Mouse (Mus musculus): ENCODE data around the gene Zfp667. TPM values are rescaled to one million over a fixed set of nuclear protein-coding genes. Genes with fewer than 3 reads are reported as not detected.
"Not testable (repeated sequence)": the region's sequence is repeated elsewhere in the genome, so short reads cannot be mapped to it uniquely, and the experiment has no call there.

Zfp667 gene
- polyA plus RNA-seq, 1 experiment, result 4.6 TPM

GRCm38 (mm10) chr7:6283451-6284075 lies 2.8 kb upstream of the Zfp667 start:
- Histone ChIP-seq H3K4me1 (ENCODE audit: control insufficient read depth, insufficient read depth, insufficient read length, low read length) (no peaks in the 10 kb centered on the region), H3K4me3 (ENCODE audit: insufficient read depth, low read depth, low read length) (peak overlapping the region; percentile 70), H3K27ac (replicated peaks; ENCODE audit: low read depth, low read length) (peak overlapping the region; percentile 93)

GRCm38 (mm10) chr7:6284442-6285012 lies 1.9 kb upstream of the Zfp667 start:
- H3K27ac ChIP-seq (replicated peaks; ENCODE audit: low read depth, low read length), result no peak overlapping the region
- H3K4me3 ChIP-seq (ENCODE audit: insufficient read depth, low read depth, low read length), result no peak overlapping the region
- no peaks in the 10 kb centered on the region for H3K4me1 ChIP-seq (ENCODE audit: control insufficient read depth, insufficient read depth, insufficient read length, low read length)

GRCm38 (mm10) chr7:6285366-6285765 lies 1.0 kb upstream of the Zfp667 start:
- H3K4me3 ChIP-seq (ENCODE audit: insufficient read depth, low read depth, low read length), result no peak overlapping the region
- H3K27ac ChIP-seq (replicated peaks; ENCODE audit: low read depth, low read length), result no peak overlapping the region; the same call in 1 of the 2 replicates
- H3K4me1 ChIP-seq (ENCODE audit: control insufficient read depth, insufficient read depth, insufficient read length, low read length), result no peaks in the 10 kb centered on the region

- Histone ChIP-seq H3K27ac (replicated peaks; ENCODE audit: low read depth, low read length) (no peak overlapping the region), H3K4me3 (ENCODE audit: insufficient read depth, low read depth, low read length) (peak overlapping the region; percentile 64), H3K4me1 (ENCODE audit: control insufficient read depth, insufficient read depth, insufficient read length, low read length) (no peaks in the 10 kb centered on the region)
Measured at GRCm38 (mm10) chr7:6286921-6287531, 647 bp downstream of the Zfp667 start.

- H3K4me1 ChIP-seq (ENCODE audit: control insufficient read depth, insufficient read depth, insufficient read length, low read length); H3K27ac ChIP-seq (replicated peaks; ENCODE audit: low read depth, low read length); H3K4me3 ChIP-seq (ENCODE audit: insufficient read depth, low read depth, low read length): not testable (repeated sequence)
Measured at GRCm38 (mm10) chr7:6291121-6291520, 4.7 kb downstream of the Zfp667 start.

GRCm38 (mm10) chr7:6300796-6301195 lies 14.4 kb downstream of the Zfp667 start:
- not testable (repeated sequence) for H3K4me1 ChIP-seq (ENCODE audit: control insufficient read depth, insufficient read depth, insufficient read length, low read length); H3K27ac ChIP-seq (replicated peaks; ENCODE audit: low read depth, low read length); H3K4me3 ChIP-seq (ENCODE audit: insufficient read depth, low read depth, low read length)

- 0 out of 2 replicates have a peak overlapping the region, but pooled peaks have one; percentile 9 for H3K27ac ChIP-seq (replicated peaks; ENCODE audit: low read depth, low read length)
- peak overlapping the region; percentile 79 for H3K4me3 ChIP-seq (ENCODE audit: insufficient read depth, low read depth, low read length)
- H3K4me1 ChIP-seq (ENCODE audit: control insufficient read depth, insufficient read depth, insufficient read length, low read length), result no peaks in the 10 kb centered on the region
Measured at GRCm38 (mm10) chr7:6330458-6331232, 44.3 kb downstream of the Zfp667 start.

- Histone ChIP-seq H3K4me3 (ENCODE audit: insufficient read depth, low read depth, low read length) (peak within 1 kb of the TSS; percentile 79), H3K27ac (replicated peaks; ENCODE audit: low read depth, low read length) (0 out of 2 replicates have a peak within 1 kb of the TSS, but pooled peaks have one; percentile 9), H3K4me1 (ENCODE audit: control insufficient read depth, insufficient read depth, insufficient read length, low read length) (no peaks in the 10 kb centered on the region)
Measured at GRCm38 (mm10) chr7:6331233-6331956, 45.0 kb downstream of the Zfp667 start, which contains the start of gene Zfp583. Gene Zfp583 (minus strand): TSS chr7:6331285.

- no peak overlapping the region for H3K4me3 ChIP-seq (ENCODE audit: insufficient read depth, low read depth, low read length)
- H3K4me1 ChIP-seq (ENCODE audit: control insufficient read depth, insufficient read depth, insufficient read length, low read length), result no peaks in the 10 kb centered on the region
- no peak overlapping the region for H3K27ac ChIP-seq (replicated peaks; ENCODE audit: low read depth, low read length)
Measured at GRCm38 (mm10) chr7:6339865-6340264, 53.5 kb downstream of the Zfp667 start.

GRCm38 (mm10) chr7:6343501-6344071 lies 57.2 kb downstream of the Zfp667 start, which contains the start of gene Gm3854:
Gene Gm3854 (plus strand): TSS chr7:6343759.
- Histone ChIP-seq H3K27ac (replicated peaks; ENCODE audit: low read depth, low read length) (no peak within 1 kb of the TSS), H3K4me3 (ENCODE audit: insufficient read depth, low read depth, low read length) (peak within 1 kb of the TSS; percentile 81), H3K4me1 (ENCODE audit: control insufficient read depth, insufficient read depth, insufficient read length, low read length) (no peaks in the 10 kb centered on the region)

GRCm38 (mm10) chr7:6344124-6344523 lies 57.7 kb downstream of the Zfp667 start:
- H3K4me1 ChIP-seq (ENCODE audit: control insufficient read depth, insufficient read depth, insufficient read length, low read length), result no peaks in the 10 kb centered on the region
- peak overlapping the region; percentile 81 for H3K4me3 ChIP-seq (ENCODE audit: insufficient read depth, low read depth, low read length)
- no peak overlapping the region for H3K27ac ChIP-seq (replicated peaks; ENCODE audit: low read depth, low read length)

Other genes starting within 250 kb of the Zfp667 start
- not detected in 2 replicates for gene Nlrp4c, start 241.4 kb upstream of the Zfp667 start, polyA plus RNA-seq (2012; ENCODE audit: insufficient read depth, insufficient read length, missing spikeins)
- 28.2 and 41.7 TPM in 2 replicates for gene Zfp787, start 130.6 kb upstream of the Zfp667 start, polyA plus RNA-seq (2012; ENCODE audit: insufficient read depth, insufficient read length, missing spikeins)
- 5.1 and 7.7 TPM in 2 replicates for gene Zfp444, start 114.4 kb upstream of the Zfp667 start, polyA plus RNA-seq (2012; ENCODE audit: insufficient read depth, insufficient read length, missing spikeins)
- not detected in 2 replicates for gene Galp, start 89.5 kb upstream of the Zfp667 start, polyA plus RNA-seq (2012; ENCODE audit: insufficient read depth, insufficient read length, missing spikeins)
- not detected in 2 replicates for gene Zscan5b, start 64.3 kb upstream of the Zfp667 start, polyA plus RNA-seq (2012; ENCODE audit: insufficient read depth, insufficient read length, missing spikeins)
- not detected in 2 replicates for gene Epp13, start 33.9 kb upstream of the Zfp667 start, polyA plus RNA-seq (2012; ENCODE audit: insufficient read depth, insufficient read length, missing spikeins)
- 2.3 and 5.4 TPM in 2 replicates for gene Zfp583, start 44.7 kb downstream of the Zfp667 start, polyA plus RNA-seq (2012; ENCODE audit: insufficient read depth, insufficient read length, missing spikeins)
- gene Gm3854, start 57.2 kb downstream of the Zfp667 start, polyA plus RNA-seq (2012; ENCODE audit: insufficient read depth, insufficient read length, missing spikeins), result 0.36 TPM in 1 of 2 replicates, not detected in the other
- gene Zfp78, start 76.7 kb downstream of the Zfp667 start, polyA plus RNA-seq (2012; ENCODE audit: insufficient read depth, insufficient read length, missing spikeins), result 1.9 and 2.0 TPM in 2 replicates
- 1.8 and 3.6 TPM in 2 replicates for gene Zfp28, start 96.7 kb downstream of the Zfp667 start, polyA plus RNA-seq (2012; ENCODE audit: insufficient read depth, insufficient read length, missing spikeins)
- not detected in 2 replicates for gene Smim17, start 112.1 kb downstream of the Zfp667 start, polyA plus RNA-seq (2012; ENCODE audit: insufficient read depth, insufficient read length, missing spikeins)
- gene Gm20715, start 123.7 kb downstream of the Zfp667 start, polyA plus RNA-seq (2012; ENCODE audit: insufficient read depth, insufficient read length, missing spikeins), result not detected in 2 replicates
- gene Olfr1344, start 152.1 kb downstream of the Zfp667 start, polyA plus RNA-seq (2012; ENCODE audit: insufficient read depth, insufficient read length, missing spikeins), result not detected in 2 replicates
- not detected in 2 replicates for gene Olfr1336, start 169.6 kb downstream of the Zfp667 start, polyA plus RNA-seq (2012; ENCODE audit: insufficient read depth, insufficient read length, missing spikeins)
- not detected in 2 replicates for gene Olfr1346, start 180.5 kb downstream of the Zfp667 start, polyA plus RNA-seq (2012; ENCODE audit: insufficient read depth, insufficient read length, missing spikeins)
- not detected in 2 replicates for gene Olfr5, start 200.4 kb downstream of the Zfp667 start, polyA plus RNA-seq (2012; ENCODE audit: insufficient read depth, insufficient read length, missing spikeins)
- gene Olfr1347, start 213.2 kb downstream of the Zfp667 start, polyA plus RNA-seq (2012; ENCODE audit: insufficient read depth, insufficient read length, missing spikeins), result not detected in 2 replicates
- not detected in 2 replicates for gene Olfr1348, start 222.2 kb downstream of the Zfp667 start, polyA plus RNA-seq (2012; ENCODE audit: insufficient read depth, insufficient read length, missing spikeins)
- gene Olfr1349, start 236.4 kb downstream of the Zfp667 start, polyA plus RNA-seq (2012; ENCODE audit: insufficient read depth, insufficient read length, missing spikeins), result not detected in 2 replicates

Data from brown adipose tissue, adult 24 weeks (tissue).